Mouse (Mus musculus): Measurements from ENCODE around the gene Pmpcb. TPM values are rescaled to one million over a fixed set of nuclear protein-coding genes. Genes with fewer than 3 reads are reported as not detected.

Gene Pmpcb
- polyA plus RNA-seq, 1 experiment from 2014 or later = 69.2 TPM

DNA sequence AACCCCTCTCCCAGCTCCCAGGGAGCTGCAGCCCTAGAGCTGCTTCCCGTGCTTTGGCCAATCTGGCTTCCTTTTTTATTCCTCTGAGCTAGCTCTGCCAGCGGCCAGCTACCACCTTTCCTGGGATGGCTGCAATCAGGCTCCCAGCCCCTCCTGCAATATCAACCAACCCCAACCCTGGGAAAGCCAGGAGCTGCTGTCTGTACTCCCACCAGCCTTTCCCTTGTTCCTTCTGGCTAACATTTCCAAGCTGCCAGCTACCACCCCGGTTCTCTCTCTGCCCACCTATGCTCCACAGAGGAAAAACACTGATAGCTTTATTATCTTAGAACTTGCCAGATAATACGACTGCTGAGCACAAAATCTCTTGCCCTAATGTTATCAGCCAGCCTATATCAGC lies 67.9 kb downstream of the Pmpcb start:
- no peak overlapping the region for H3K9ac ChIP-seq (ENCODE audit: low read depth, low read length)
- ATAC-seq = no peak
- H3K36me3 ChIP-seq (ENCODE audit: control insufficient read depth, insufficient read depth, low read length) = peaks cover 22% of the 10 kb centered on the region
- H3K4me1 ChIP-seq (ENCODE audit: control insufficient read depth, insufficient read depth, low read depth, low read length) = no peaks in the 10 kb centered on the region
- 87% methylated on average over 4 of the region's 4 CpGs for WGBS
- no peaks in the 10 kb centered on the region for H3K27me3 ChIP-seq (replicated peaks; ENCODE audit: control insufficient read depth, insufficient read depth, low read length)
- H3K9me3 ChIP-seq (ENCODE audit: control insufficient read depth, low read length) = no peaks in the 10 kb centered on the region
- H3K27ac ChIP-seq (ENCODE audit: low read depth, low read length) = no peak overlapping the region
- H3K4me3 ChIP-seq (ENCODE audit: low read length) = no peak overlapping the region
- H3K4me2 ChIP-seq (ENCODE audit: low read length) = no peak overlapping the region

Other genes starting within 250 kb of the Pmpcb start
- gene Lrrc17, start 193.6 kb upstream of the Pmpcb start, polyA plus RNA-seq (2015; fragmentation: Nextera tagmentation; extraction: Ambion mirVana) = 5.7 and 8.5 TPM in 2 replicates
- 0.10 and 0.21 TPM in 2 replicates for gene Fbxl13, start 91.5 kb upstream of the Pmpcb start, polyA plus RNA-seq (2015; fragmentation: Nextera tagmentation; extraction: Ambion mirVana)
- gene Armc10, start 91.3 kb upstream of the Pmpcb start, polyA plus RNA-seq (2015; fragmentation: Nextera tagmentation; extraction: Ambion mirVana) = 40.5 and 45.3 TPM in 2 replicates
- gene Napepld, start 35.7 kb upstream of the Pmpcb start, polyA plus RNA-seq (2015; fragmentation: Nextera tagmentation; extraction: Ambion mirVana) = 2.6 and 2.9 TPM in 2 replicates
- 56.6 and 66.3 TPM in 2 replicates for gene Dnajc2, start 48.1 kb downstream of the Pmpcb start, polyA plus RNA-seq (2015; fragmentation: Nextera tagmentation; extraction: Ambion mirVana)
- gene Psmc2, start 48.1 kb downstream of the Pmpcb start, polyA plus RNA-seq (2015; fragmentation: Nextera tagmentation; extraction: Ambion mirVana) = 183 and 187 TPM in 2 replicates
- gene Slc26a5, start 128.5 kb downstream of the Pmpcb start, polyA plus RNA-seq (2015; fragmentation: Nextera tagmentation; extraction: Ambion mirVana) = 0.15 and 0.29 TPM in 2 replicates